Mouse (Mus musculus): ENCODE results near the gene Zfp217. TPM values are rescaled to one million over a fixed set of nuclear protein-coding genes. Genes with fewer than 3 reads are reported as not detected.
A peak's percentile ranks its signal among the peaks of the same experiment; 100 is the strongest.
"Not testable (repeated sequence)": the region's sequence is repeated elsewhere in the genome, so short reads cannot be mapped to it uniquely, and the experiment has no call there.

Gene Zfp217
- total and polyA plus RNA-seq, 3 experiments, result 5.3 to 12.1 (median 10.0) TPM

- Histone ChIP-seq H3K27me3 (replicated peaks) (no peaks in the 10 kb centered on the region), H3K27ac (ENCODE audit: insufficient read depth, low read depth) (no peak overlapping the region), H3K79me2 (replicated peaks; ENCODE audit: control insufficient read depth, extremely low read depth, insufficient read depth, poor library complexity, severe bottlenecking) (no peaks in the 10 kb centered on the region), H3K4me3 (replicated peaks in 1 of 3; ENCODE audit: low read depth in 2 of 3, low read length in 2 of 3, poor library complexity in 1 of 3) (peak overlapping the region in 1 of 3 experiments; percentile 56), H3K9me3 (replicated peaks; ENCODE audit: low read length) (no peaks in the 10 kb centered on the region), H3K4me2 (ENCODE audit: insufficient read depth, low read depth, poor library complexity, severe bottlenecking) (0 out of 2 replicates have a peak overlapping the region, but pooled peaks have one; percentile 64), H3K36me3 (replicated peaks in 1 of 2; ENCODE audit: control insufficient read depth in 1 of 2, insufficient read depth in 1 of 2, low read length in 1 of 2) (no peaks in the 10 kb centered on the region), H3K9ac (ENCODE audit: insufficient read depth, low read depth) (peak overlapping the region; percentile 64; the same call in 1 of the 2 replicates), H3K4me1 (ENCODE audit: control insufficient read depth in 1 of 2, insufficient read depth in 2 of 2) (peaks cover 3 to 12% of the 10 kb centered on the region in 2 experiments; a peak in 3 of 4 replicates)
- dilution Hi-C loops (cut with MboI; ENCODE audit: extremely low pct_ligation_motif_present, extremely low pct_unique_long_range_greater_than_20kb, low sequenced_read_pairs), result no loop called here
- in situ Hi-C loops (cut with MboI; ENCODE audit: low pct_ligation_motif_present, low pct_unique_long_range_greater_than_20kb, low sequenced_read_pairs), result no loop called here
- TF ChIP-seq CHD1 (IDR thresholded peaks at IDR 0.05; ENCODE audit: low read depth, low read length), result no peak
- no peak for DNase-seq (ENCODE audit: extremely low read depth)
These were observed 35.9 kb upstream of the Zfp217 start for GRCm38 (mm10) chr2:170183851-170184174.

GRCm38 (mm10) chr2:170181862-170182261 is 34.0 kb upstream of the Zfp217 start:
- no peak overlapping the region for H3K27ac ChIP-seq (ENCODE audit: insufficient read depth, low read depth)

GRCm38 (mm10) chr2:170180769-170181168 is 32.9 kb upstream of the Zfp217 start:
- H3K4me1 ChIP-seq (ENCODE audit: control insufficient read depth in 1 of 2, insufficient read depth in 2 of 2), result peaks cover 3 to 15% of the 10 kb centered on the region in 2 experiments
- DNase-seq (ENCODE audit: extremely low read depth); H3K4me3 ChIP-seq (replicated peaks in 1 of 3; ENCODE audit: low read depth in 2 of 3, low read length in 2 of 3, poor library complexity in 1 of 3); dilution Hi-C loops (cut with MboI; ENCODE audit: extremely low pct_ligation_motif_present, extremely low pct_unique_long_range_greater_than_20kb, low sequenced_read_pairs); H3K9ac ChIP-seq (ENCODE audit: insufficient read depth, low read depth); H3K36me3 ChIP-seq (replicated peaks in 1 of 2; ENCODE audit: control insufficient read depth in 1 of 2, insufficient read depth in 1 of 2, low read length in 1 of 2); H3K27ac ChIP-seq (ENCODE audit: insufficient read depth, low read depth); in situ Hi-C loops (cut with MboI; ENCODE audit: low pct_ligation_motif_present, low pct_unique_long_range_greater_than_20kb, low sequenced_read_pairs); H3K4me2 ChIP-seq (ENCODE audit: insufficient read depth, low read depth, poor library complexity, severe bottlenecking); H3K9me3 ChIP-seq (replicated peaks; ENCODE audit: low read length); H3K79me2 ChIP-seq (replicated peaks; ENCODE audit: control insufficient read depth, extremely low read depth, insufficient read depth, poor library complexity, severe bottlenecking); H3K27me3 ChIP-seq (replicated peaks): not testable (repeated sequence)

More at GRCm38 (mm10) chr2:170181862-170182261, 34.0 kb upstream of the Zfp217 start:
- in situ Hi-C loops (cut with MboI; ENCODE audit: low pct_ligation_motif_present, low pct_unique_long_range_greater_than_20kb, low sequenced_read_pairs) (no loop called here), dilution Hi-C loops (cut with MboI; ENCODE audit: extremely low pct_ligation_motif_present, extremely low pct_unique_long_range_greater_than_20kb, low sequenced_read_pairs) (no loop called here)
- no peaks in the 10 kb centered on the region for H3K79me2 ChIP-seq (replicated peaks; ENCODE audit: control insufficient read depth, extremely low read depth, insufficient read depth, poor library complexity, severe bottlenecking)
- H3K4me3 ChIP-seq (replicated peaks in 1 of 3; ENCODE audit: low read depth in 2 of 3, low read length in 2 of 3, poor library complexity in 1 of 3), result no peak overlapping the region
- no peak overlapping the region for H3K9ac ChIP-seq (ENCODE audit: insufficient read depth, low read depth)
- no peak overlapping the region for H3K4me2 ChIP-seq (ENCODE audit: insufficient read depth, low read depth, poor library complexity, severe bottlenecking)
- DNase-seq (ENCODE audit: extremely low read depth), result no peak
- H3K4me1 ChIP-seq (ENCODE audit: control insufficient read depth in 1 of 2, insufficient read depth in 2 of 2), result peaks cover 3 to 12% of the 10 kb centered on the region in 2 experiments; a peak in 3 of 4 replicates
- no peaks in the 10 kb centered on the region for H3K27me3 ChIP-seq (replicated peaks)
- H3K36me3 ChIP-seq (replicated peaks in 1 of 2; ENCODE audit: control insufficient read depth in 1 of 2, insufficient read depth in 1 of 2, low read length in 1 of 2), result no peaks in the 10 kb centered on the region
- TF ChIP-seq CTCF (conservative IDR thresholded peaks at IDR 0.05 in 1 of 2, IDR thresholded peaks at IDR 0.05 in 1 of 2; ENCODE audit: low read depth in 2 of 2, low read length in 2 of 2) (no peak), PAX5 (IDR thresholded peaks at IDR 0.05; ENCODE audit: low read length) (no peak), ZKSCAN1 (IDR thresholded peaks at IDR 0.05; ENCODE audit: borderline replicate concordance, low read depth, low read length) (no peak), ZMIZ1 (IDR thresholded peaks at IDR 0.05; ENCODE audit: low read depth, low read length) (no peak), HCFC1 (IDR thresholded peaks at IDR 0.05; ENCODE audit: low read depth, low read length) (no peak), ZC3H11A (IDR thresholded peaks at IDR 0.05; ENCODE audit: low read depth, low read length) (no peak), UBTF (IDR thresholded peaks at IDR 0.05; ENCODE audit: low read depth, low read length) (no peak), TBP (conservative IDR thresholded peaks at IDR 0.05; ENCODE audit: low read depth, low read length) (no peak), MAZ (IDR thresholded peaks at IDR 0.05; ENCODE audit: low read depth, low read length) (no peak), RCOR1 (conservative IDR thresholded peaks at IDR 0.05; ENCODE audit: low read depth, low read length) (no peak), KAT2A (IDR thresholded peaks at IDR 0.05; ENCODE audit: insufficient replicate concordance, low read length) (no peak), RAD21 (IDR thresholded peaks at IDR 0.05; ENCODE audit: low read depth, low read length) (no peak)
- no peaks in the 10 kb centered on the region for H3K9me3 ChIP-seq (replicated peaks; ENCODE audit: low read length)

Measured in CH12.LX (cell line).